Mouse (Mus musculus): ENCODE measurements at regions not wholly inside any gene's neighbourhood (a gene's known extent, or its start where the extent isn't known, plus 50 kb on each side); places are given as distances from the start of the nearest gene placed in this dataset.

DNA sequence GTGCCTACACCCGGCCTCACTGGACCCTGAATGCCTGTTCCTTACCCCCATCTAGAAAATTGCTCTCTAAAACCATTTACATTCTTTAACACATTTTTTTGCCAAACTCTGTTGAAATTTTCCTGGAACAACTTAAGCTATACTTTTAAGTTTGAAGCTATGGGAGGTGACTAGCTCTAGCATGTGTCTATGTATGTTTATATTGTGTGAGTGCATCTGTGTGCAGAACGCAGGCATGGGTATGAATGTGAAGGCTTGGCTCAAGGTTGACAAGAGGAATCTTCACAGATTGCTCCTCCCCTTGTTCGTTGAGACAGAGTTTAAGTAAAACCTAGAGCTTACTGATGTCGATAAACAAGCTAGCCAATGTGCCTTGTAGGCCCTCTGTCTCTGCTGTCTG lies 135.4 kb downstream of the Rdh14 start:
- TF ChIP-seq CTCF (IDR thresholded peaks at IDR 0.05) (no peak), EP300 (IDR thresholded peaks at IDR 0.05; ENCODE audit: insufficient read depth, low read depth, low read length) (no peak)
